Mouse (Mus musculus): Measurements from ENCODE around the gene Babam1.

Babam1 gene

DNA sequence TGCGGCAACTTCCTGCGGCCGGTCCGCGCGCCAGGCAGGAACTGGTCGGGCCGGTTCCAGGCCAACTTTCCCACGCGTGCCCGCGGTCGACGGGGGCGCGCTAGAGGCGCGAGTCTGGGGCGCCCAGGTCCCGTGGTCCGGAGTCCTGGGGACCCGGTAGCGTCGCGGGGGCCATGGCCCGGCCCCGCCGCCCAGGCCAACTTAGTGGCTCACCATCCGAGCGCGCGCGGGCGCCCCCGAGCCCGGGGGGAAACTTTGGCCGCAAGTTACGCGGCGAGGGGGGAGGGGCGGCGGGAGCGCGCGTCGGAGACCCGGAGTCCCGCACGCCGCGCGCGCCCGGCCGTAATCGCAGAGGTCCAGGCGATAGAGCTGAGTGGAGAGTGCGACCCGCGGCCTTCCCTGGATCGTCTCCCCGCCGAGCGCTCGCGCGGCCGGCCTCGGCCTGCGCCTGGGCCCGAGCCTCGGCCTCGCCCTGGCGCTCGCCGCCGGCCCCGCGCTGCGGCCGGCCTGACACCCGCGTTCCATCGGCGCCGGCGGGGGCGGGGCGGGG lies 15.2 kb upstream of the Babam1 start, which contains the start of gene Nr2f6:
Gene Nr2f6, minus strand, starts transcription at position 540 of the 550 bp plus-strand sequence.
- DNase-seq (ENCODE audit: low spot score) = peak; percentile 79

DNA sequence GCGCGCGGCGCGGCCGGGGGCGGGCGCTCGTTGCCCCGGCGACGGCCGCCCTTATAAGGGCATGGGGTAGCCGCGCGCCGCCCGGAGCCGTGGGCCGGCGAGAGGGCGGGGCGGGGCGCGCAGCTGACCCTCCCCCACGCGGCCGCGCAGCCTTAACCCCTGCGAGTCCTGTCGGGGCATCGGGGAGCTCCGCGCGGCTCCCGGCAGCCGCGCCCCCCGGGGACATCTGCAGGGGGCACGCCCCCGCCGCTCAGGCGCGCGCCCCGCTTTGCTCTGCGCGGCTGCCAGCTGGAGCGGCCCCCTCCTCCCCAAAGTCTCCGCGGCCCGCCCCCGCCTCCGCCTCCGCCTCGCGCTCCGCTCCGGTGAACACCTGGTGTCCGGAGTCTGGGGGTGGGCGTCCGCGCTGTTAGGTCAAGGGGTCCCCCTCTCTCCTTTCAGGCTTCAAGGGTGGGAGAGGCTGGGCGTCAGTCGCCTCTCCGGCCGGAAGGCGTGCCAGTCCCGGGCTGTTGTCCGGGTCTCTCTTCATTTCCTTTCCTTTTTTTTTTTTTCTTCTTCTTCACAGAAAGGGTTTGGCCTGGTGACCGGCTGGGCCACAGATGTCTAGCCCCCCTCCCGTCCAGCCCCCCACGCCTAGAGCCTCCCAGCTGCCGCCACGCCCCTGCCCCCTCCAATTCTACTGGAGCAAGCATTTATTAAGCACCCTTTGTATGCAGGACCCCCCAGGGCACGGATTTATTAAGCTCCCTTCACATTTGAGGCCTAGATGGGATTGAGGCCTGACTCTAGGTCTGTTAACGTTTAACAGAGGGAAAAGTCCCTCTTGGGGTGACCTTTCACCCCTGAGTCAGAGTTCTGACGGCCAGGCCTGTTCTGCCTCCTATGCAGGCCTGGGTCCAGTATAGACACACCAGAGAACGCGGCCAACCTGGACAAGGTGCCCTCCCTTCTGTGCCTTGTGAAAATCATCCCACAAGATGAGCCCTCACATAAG lies 14.4 kb upstream of the Babam1 start:
- DNase-seq (ENCODE audit: low spot score) = peak; percentile 92

DNA sequence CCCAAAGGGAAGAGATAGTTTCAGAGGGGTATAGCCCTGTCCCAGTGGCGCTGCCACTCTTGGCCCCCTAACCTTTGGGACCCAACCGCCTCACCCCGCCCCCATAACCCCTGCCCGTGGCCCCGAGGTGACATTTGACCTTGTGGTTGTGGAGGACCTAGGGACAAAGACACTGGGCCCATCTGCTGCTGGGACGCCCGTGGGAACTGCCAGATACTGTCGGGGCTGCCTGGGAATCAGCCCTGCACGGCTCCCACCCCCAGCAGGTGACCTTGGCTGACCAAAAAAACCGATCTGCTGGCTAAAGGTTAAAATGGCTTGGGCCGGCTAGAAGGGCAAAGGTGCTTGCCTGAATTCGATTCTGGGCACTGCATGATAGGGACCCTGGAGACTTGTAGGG lies 13.3 kb upstream of the Babam1 start:
- DNase-seq (ENCODE audit: low spot score) = peak; percentile 61

DNA sequence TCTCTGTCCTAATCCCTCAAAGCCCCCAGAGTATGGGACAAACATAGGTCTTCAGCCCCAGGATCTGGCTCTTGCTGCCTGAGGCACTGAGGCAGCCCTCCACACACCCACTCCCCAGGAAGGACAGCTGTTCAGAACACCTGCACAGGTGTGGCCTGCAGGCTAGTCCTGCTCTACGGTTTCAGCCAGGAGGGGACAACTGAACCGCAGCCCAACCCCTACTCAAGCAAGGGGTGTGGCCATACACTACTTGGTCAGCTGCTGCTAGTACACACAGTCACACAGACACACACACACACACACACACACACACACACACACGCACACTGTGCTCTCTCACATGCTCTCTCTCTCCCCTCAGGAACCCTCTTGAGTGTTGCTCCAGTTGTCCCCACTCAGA lies 12.8 kb upstream of the Babam1 start:
- no peak for DNase-seq (ENCODE audit: low spot score)

DNA sequence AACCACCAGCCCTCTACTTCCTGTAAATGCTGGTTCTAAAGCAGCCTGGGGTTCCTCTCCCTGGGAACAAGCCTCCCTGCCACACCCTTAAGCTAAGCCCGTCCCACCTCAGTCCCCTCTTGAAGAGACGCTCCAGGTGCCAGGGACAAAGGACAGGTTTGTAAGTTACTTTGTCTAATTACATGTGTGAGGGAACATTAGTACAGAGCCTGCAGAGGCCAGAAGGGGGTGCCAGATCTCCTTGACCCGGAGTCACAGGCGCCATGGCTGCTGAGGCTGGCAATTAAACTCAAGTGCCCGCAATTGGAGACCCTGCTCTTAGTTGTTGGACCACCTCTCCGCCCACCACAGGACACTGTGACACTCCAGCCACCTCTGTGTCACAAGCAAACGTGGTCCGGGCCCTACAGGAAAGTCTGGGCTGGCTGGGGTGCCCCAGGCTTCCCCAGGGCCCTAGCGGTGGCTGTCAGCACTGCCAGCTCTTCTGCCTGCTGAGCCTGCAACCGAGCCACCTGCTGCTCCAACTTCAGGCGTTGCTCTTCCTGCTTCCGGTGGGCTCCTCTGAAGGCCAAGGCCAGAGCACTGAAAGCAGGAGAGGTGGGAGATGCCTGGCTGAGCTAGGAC lies 11.3 kb upstream of the Babam1 start:
- no peak for DNase-seq (ENCODE audit: low spot score)

DNA sequence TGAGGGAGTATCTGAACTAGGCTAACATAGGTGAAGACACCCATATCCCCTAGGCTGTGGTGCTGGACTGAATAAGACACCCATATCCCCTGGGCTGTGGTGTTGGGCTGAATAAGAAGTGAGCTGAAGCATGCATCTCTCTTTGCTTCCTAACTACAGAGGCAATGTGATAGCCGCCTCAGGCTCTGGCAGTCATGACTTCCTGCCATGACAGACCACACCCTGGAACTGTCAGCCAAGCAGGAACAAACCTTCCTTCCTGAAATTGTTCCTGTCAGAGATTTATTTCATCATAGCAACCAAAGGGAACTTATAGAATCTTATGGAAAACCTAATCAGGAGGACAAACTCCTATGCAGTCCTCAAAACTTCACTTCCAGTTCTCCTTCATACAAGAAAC lies 8.4 kb upstream of the Babam1 start:
- no peak for DNase-seq (ENCODE audit: low spot score)

DNA sequence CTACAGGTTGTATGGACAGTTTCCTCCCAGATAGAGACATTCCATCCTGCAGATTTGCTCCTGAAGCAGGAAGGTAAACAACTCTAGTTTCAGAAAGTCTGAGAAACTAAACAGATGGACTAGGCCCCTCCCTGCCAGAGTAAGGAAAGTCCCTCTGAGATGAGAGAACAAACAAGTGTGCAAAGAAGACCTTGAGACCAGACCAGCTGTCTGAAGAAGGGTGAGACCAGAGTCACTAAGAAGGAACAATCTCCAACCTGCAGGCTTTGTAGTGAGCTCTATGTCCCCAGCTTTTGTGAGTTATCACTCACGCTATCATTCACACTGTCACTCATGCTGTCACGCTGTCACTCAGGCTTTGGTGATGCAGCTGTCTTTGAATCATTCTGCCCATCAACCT lies 5.0 kb upstream of the Babam1 start:
- no peak for DNase-seq (ENCODE audit: low spot score)

DNA sequence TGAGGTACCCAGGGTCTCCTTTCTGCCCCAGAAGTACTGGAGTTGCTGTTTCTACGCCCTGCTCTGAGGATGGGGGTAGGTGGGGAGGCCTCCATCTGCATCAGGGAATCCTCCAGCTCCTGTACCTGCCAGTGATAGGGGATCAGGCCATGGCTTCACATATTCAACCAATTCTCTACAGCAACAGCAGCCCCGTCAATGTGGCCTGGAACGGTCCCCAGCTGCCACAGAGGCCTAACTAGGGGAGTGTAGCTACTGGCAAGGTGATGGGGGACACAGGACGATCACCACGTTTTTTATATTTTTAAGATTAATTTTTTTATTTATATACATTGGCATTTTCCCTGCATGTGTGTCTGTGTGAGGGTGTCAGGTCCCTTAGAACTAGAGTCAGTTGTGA lies 4.3 kb upstream of the Babam1 start:
- no peak for DNase-seq (ENCODE audit: low spot score)

DNA sequence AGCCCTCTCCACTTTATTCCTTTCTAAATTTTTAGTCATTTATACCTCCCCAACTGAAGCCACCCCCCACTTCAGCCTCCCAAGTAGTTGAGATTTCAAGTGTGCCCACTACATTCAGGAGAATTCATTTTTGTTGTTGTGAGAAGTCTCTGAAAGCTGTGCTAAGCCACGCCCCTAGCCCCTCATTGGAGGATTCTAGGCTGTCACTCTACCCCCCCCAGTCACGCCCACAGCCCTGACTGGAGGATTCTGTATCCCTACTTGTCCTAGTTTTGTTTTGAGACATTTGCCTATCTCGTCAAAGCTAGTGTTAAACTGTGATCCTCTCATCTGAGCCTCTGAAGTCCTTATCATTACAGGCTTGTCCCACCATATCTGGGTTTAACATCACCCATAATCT lies 3.8 kb upstream of the Babam1 start:
- peak; percentile 80 for DNase-seq (ENCODE audit: low spot score)

DNA sequence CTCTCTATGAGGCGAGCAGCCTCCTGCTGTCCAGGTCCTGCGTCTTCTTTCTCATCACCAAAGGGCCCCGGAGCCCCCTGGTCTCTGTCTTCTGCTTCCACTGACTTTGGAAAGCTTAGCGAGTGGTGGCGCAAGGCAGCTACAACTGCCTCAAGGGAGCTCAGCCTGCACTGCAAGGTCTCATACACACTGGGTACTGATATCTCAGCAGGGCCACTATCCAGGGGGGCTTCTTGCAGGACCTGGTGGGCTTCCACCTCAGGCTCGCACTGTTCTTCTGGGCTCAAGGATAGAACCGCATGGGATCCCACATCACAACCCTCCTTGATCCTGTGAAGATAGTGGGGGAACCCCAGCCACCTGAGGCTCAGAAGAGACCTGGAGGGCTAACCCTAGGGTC lies 2.2 kb upstream of the Babam1 start:
- no peak for DNase-seq (ENCODE audit: low spot score)

DNA sequence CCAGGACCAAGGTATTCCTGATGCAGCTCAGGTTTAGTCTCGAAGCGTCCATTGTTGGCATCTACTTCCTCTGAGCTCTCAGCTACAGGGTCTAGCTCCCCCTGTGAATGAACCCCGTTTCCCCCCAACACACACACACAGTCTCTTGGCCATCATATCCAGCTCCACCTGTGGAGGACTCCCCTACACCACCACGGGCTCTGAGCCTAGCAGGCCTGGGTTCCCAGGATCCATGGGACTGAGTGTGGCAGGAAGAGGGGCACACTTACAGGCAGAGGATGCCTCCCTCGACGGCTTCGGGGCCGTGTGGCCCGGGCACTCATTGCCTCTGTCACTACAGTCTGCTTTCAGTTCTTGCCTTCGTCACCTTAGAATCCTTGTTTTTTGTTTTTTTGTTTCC lies 1.6 kb upstream of the Babam1 start:
- no peak for DNase-seq (ENCODE audit: low spot score)

DNA sequence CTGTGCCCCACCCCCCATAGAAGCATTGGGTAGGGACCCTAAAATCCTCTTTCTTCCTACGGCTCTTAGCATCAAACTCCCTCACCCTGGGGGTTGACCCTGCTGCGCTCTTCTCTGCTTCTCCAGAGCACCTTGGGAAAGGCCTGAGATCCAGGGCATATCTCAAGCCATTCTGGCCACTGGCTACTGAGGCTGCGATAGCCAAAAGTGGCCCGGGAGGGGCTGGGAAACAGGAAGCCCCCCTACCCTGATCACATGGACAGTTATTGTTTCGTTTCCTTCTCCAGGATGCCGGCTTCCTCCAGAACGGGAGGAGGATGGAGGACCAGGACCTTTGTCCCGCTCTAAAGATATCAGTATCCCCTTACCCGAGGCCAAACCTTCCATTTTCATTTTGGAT lies 1.0 kb upstream of the Babam1 start, which contains the start of gene Ushbp1:
Gene Ushbp1, minus strand, starts transcription at position 174 of the 400 bp plus-strand sequence.
- no peak for DNase-seq (ENCODE audit: low spot score)

DNA sequence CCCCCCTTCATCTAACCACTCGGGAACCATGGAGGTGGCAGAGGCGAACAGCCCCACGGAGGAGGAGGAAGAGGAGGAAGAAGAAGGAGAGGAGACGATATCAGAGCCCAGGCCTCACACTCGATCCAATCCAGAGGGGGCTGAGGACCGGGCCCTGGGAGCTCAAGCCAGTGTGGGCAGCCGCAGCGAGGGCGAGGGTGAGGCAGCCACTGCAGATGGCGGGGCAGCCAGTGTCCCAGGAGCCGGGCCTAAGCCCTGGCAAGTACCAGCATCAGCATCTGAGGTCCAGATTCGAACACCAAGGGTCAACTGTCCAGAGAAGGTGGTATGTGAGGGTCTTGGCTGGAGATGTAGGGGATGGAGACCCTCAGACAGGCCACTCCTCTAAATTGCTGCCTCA lies 1.0 kb downstream of the Babam1 start:
- no peak for DNase-seq (ENCODE audit: low spot score)

DNA sequence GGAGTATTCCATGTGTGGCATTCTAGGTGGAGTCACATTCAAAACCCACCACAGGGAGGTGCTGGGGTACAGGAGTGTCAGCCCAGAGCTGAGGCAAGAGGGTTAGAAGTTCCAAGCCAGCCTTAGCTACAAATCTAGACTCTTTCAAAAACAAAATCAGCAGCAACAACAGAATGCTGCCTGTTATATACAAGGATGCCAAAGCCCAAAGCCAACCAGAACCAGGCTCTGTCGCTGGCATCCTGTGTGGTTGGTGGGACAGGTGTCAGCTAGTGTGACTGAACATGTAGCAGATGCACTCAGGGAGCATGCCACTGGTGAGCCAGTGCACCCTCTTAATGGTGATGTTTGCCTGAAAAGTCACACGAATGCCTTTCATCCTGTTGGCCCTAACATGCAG lies 4.2 kb downstream of the Babam1 start:
- DNase-seq (ENCODE audit: low spot score) = no peak

DNA sequence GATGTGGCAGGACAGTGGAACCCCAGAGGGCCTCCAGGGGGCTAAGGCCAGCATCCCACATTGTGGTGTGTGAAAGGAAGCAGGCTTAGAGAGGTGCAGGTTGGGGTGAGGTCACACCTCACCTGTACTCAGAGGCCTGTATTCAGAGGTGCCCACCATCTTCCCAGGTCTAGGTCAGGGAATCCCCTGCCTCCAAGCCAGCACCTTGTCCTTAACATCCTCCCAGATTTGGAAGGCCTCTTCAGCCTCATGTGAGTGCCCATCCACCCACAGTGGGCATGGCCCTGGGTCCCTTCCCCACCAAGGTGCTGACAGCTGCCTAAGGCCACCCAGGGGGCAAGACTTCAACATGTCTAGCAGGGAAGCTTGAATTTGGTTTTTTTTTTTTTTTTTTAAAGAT lies 4.8 kb downstream of the Babam1 start:
- DNase-seq (ENCODE audit: low spot score) = no peak

DNA sequence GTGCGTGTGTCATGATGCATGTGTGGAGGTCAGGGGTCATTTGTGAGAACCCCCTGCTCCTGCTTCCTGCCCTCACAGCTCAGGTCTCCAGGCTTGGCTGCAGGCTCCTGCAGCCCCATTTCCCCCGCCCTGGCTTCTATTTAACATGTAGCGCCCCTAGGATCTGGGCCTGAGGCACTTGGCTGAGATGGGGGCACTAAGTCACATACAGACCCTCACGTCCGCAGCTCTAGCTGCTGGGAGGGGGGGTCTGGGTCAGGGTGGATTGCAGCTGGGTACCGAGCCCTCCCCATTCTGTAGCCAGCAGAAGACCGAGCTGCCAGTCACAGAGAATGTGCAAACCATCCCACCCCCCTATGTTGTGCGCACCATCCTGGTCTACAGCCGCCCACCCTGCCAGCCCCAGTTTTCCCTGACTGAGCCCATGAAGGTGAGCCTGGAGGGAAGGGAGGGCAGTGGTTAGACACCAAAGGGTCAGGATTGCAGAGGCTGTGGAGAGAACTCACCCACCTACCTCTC lies 5.8 kb downstream of the Babam1 start:
- no peak for DNase-seq (ENCODE audit: low spot score)

DNA sequence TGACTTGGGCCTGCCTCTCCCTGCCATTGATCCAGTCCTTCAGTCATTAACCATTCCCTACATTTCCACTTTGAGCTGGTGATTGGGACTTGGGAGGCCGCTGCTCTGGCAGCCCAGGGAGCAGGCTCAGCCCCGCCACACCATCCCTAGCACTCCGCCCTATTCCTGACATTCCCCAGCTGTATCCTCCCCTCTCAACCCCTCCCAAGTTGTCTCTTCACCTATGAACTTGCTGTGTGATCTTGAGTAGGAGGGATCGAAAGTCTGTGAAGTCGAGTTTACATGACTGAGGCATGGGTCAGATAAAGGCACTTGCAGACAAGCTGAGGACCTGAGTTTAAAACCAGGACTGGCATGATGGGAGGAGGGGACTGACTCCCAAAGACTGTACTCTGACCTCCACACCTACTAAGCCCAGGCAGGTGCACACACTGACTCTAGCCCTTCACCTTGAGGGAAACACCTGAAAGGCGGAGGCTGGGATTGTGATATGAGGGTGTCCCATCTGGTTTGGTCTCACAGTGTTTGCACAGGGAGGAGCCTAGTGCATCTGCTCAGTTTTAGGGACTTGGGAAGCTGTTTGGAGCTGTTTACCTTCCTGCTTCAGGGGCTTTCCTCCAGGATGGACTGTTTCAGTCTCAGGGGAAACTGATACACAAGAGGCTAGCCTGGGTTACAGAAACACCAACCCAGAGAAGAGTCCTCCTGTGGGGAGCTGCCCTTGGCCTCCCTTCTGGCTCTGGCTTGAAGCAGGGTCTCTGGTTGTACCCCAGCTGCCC lies 6.6 kb downstream of the Babam1 start:
- DNase-seq (ENCODE audit: low spot score) = no peak

DNA sequence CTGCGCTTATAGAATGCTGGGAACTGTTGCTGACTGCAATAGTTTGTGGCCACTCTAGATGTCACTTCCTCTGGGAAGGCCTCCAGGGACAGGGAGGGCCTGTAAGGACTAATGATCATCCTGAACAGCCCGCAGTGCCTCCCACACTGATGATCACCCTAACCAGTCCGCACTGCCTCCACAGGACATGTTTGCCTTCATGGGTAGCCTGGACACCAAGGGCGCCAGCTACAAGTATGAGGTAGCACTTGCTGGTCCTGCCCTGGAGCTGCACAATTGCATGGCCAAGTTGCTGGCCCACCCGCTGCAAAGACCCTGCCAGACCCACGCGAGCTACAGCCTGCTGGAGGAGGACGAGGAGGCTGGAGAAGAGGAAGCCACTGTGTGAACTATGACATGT lies 7.3 kb downstream of the Babam1 start:
- DNase-seq (ENCODE audit: low spot score) = no peak

DNA sequence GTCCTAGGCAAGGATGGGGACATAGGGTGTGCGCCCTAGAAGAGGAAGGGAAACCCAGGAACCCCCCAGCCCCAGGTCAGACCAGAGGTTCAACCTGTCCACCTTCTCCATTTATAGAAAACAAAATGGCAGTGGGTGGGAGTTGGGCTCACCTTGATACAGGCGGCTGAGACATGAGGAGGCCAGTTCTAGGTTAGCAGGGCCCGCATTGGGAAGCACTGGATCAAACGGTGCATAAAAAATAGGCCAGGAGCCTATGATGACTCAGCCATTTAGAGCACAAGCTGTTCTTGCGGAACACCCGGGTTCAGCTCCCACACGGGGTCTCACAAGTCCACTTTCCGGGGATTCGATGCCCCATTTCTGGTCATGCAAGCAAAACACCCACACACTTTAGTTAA lies 8.3 kb downstream of the Babam1 start:
- no peak for DNase-seq (ENCODE audit: low spot score)

DNA sequence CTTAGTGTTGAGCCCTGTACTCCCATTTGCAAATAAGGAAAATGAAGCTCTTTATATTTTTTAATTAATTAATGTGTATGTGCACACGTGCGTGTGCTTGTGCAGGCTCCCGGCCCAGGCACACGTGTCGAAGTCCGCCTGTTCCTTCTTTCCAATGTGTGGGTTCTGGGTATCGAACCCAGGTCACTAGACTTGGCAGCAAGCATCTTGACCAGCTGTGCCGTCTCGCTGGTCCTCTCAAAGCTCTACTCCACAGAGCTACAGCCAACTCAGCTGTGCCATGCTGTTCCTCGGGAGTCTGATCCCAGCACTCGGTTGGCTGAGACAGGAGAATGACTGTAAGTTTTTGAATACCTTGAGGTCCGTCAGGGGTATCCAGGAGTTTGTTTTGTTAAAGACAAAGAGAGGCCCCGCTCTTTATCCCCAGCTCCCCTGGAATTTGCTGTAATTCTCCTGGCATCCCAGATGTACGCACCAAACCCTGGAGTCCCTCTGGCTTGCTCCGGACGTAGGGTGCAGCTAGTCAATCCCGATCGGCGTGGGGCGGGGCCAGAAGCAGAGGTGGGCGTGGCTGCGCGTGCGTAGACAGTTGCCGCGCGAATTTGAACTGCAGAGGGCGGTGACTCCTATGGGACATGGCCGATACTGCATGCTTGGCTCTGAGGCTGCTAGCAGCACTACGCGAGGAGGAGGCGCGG lies 8.9 kb downstream of the Babam1 start, which contains the start of gene Ankle1:
Gene Ankle1, plus strand, starts transcription at position 610 of the 698 bp plus-strand sequence.
- peak; percentile 97 for DNase-seq (ENCODE audit: low spot score)
